Mouse (Mus musculus): ENCODE results near the gene Astl.

GRCm38 (mm10) chr2:127362459-127363281, 24.2 kb downstream of the Astl start, which contains the start of gene Adra2b:
- TF ChIP-seq CTCF (IDR thresholded peaks at IDR 0.05; ENCODE audit: control insufficient read depth, insufficient read depth, low read length) (peak; percentile 83), POLR2A (IDR thresholded peaks at IDR 0.05; ENCODE audit: borderline replicate concordance, control insufficient read depth, low read depth, low read length) (no peak)

All from bone marrow, adult 2 months (tissue).